Mouse (Mus musculus) cerebellum, adult 9-11 months (tissue): ENCODE results near the gene Gli1.

Experiments used
- DNase-seq: peaks from one replicate; pipeline ENCODE4 v3.0.0; 2022

Gli1 gene

GRCm38 (mm10) chr10:127343029-127343428 lies 1.3 kb upstream of the Gli1 start:
- no peak for DNase-seq

DNA sequence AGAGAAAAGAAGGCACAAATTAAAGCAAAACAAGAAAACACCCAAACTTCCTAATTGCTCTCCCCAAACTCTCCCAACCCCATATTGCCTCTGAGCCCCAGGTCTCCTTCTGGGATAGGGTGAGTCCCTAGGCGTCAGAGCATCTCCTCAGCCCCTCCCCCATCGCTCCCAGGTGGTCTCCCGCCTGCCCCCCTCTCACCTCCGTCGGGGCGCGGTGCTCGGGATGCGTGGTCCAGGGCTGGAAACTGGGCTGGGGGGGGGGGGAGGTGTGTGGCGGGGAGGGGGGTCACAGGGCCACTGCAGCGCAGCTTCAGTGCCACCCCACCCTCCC lies 449 bp downstream of the Gli1 start:
- no peak for DNase-seq

- no peak for DNase-seq
Observed at GRCm38 (mm10) chr10:127340577-127341359, 1.0 kb downstream of the Gli1 start.

DNA sequence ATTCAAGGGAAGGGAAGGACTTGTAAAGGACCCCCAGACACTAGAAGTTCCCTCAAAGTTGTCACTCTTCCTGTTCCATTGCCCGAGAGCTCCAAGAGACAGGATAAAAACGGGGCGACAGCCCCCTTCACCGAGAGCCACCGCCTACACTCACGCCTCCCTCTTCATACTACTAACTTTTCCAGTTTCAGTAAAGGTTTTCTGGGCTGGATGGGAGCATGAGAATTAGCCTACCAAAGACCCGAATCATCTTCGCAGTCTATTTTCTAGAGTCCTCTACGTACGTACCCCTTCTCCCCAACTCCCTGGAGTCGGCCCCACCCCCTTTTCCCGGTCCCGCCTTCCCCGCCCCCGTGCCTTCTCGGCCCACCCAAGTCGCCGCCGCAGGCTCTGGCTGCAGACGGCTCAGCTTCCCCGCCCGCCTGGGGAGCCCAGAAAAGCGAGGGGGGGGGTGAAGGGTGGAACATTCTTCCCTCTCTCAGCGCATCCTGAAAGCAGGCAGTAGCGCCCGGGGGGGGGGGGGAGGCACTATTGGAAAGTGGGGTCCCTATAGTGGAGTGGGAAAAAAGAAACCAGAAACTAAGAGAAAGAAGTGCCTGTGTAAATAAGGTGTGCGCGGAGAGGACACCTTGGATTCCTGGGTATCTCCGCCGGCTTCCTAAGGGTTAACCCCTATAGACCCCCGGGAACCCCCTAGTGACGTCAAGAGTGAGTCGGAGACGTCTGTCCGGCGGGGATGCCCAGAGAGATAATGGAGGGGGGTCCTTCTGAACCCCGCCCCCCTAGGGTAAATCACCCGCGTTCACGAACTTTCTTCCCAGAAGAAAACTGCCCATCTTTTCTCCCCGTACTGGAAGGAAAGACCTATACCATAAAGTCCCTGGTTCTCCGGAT lies 1.8 kb downstream of the Gli1 start:
- DNase-seq: no peak

DNA sequence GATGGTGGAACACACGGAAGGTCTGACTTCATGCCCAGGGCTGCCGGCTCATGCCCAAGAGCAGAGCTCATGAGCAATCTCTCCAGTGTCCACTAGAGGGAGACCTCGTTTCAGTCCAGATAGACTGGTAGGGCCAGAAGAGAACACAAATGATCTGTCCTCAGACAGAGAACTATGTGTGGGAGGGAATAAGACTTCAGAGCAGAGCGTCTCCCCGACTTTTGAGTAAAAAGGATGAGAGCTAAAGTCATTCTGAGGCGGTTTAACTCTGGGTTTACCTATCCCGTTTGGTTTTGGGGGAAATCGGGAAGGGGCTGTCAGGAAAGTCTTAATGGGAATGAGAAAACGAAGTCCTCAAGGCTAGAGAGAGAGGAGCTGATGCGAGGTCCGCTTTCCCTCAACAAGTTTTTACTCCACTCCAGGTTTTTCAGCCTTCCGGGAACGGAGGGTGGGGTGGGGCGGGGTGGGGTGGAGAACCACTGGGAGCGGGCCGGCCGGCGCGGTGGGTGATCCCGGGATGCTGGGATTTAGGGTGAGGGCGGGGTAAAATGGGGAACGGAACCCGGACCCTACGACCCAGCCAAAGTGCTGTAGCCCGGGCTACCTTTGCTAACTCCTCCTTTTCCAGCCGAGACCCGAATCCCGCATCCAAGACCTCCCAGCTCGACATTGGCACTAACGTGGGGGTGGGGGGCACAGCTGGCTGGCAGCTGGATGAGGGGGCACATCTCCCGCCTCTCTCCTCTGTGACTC lies 2.7 kb downstream of the Gli1 start:
- peak; percentile 88 for DNase-seq

- no peak for DNase-seq
Observed at GRCm38 (mm10) chr10:127337536-127338099, 4.2 kb downstream of the Gli1 start.

- no peak for DNase-seq
Observed at GRCm38 (mm10) chr10:127336952-127337351, 4.8 kb downstream of the Gli1 start.

DNA sequence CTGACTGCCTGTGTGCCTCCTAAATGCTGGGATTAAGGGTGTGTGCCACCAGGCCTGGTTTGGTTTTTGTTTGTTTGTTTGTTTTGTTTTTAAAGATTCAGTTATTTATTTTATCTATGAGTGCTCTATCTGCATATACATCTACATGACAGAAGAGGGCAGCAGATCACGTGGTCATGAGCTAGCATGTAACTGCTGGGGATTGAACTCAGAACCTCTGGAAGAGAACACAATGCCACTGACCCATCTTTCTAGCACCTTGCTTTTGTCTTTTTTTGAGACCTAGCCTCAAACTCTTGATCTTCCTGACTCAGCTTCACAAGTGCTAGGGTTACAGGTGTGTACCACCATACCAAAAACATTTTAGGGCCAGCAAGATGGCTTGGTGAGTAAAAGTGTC lies 6.5 kb downstream of the Gli1 start:
- no peak for DNase-seq

- no peak for DNase-seq
Observed at GRCm38 (mm10) chr10:127333152-127333551, 8.6 kb downstream of the Gli1 start.

GRCm38 (mm10) chr10:127332211-127332874 lies 9.4 kb downstream of the Gli1 start:
- DNase-seq: no peak

DNA sequence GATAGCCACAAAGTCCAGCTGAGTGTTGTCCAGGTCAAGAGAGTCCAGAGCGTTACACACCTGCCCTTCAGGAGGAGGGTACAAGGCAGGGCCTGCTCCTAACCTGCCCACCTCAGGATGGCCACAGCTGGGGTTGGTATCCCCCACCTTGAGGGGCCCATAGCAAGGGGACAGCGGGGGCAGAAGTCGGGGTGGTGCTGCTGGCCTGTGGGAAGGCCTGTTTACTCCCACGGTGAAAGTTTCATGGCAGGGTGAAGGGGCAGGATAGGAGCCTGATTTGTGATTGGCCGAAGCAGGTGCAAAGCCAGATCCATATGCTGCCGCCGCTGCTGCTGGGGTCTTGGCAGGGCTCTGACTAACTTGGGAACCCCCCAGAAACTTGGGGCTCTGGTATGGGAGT lies 11.6 kb downstream of the Gli1 start:
- no peak for DNase-seq

- DNase-seq: no peak
Observed at GRCm38 (mm10) chr10:127327461-127328145, 14.2 kb downstream of the Gli1 start.

- DNase-seq: no peak
Observed at GRCm38 (mm10) chr10:127326828-127327227, 14.9 kb downstream of the Gli1 start.

DNA sequence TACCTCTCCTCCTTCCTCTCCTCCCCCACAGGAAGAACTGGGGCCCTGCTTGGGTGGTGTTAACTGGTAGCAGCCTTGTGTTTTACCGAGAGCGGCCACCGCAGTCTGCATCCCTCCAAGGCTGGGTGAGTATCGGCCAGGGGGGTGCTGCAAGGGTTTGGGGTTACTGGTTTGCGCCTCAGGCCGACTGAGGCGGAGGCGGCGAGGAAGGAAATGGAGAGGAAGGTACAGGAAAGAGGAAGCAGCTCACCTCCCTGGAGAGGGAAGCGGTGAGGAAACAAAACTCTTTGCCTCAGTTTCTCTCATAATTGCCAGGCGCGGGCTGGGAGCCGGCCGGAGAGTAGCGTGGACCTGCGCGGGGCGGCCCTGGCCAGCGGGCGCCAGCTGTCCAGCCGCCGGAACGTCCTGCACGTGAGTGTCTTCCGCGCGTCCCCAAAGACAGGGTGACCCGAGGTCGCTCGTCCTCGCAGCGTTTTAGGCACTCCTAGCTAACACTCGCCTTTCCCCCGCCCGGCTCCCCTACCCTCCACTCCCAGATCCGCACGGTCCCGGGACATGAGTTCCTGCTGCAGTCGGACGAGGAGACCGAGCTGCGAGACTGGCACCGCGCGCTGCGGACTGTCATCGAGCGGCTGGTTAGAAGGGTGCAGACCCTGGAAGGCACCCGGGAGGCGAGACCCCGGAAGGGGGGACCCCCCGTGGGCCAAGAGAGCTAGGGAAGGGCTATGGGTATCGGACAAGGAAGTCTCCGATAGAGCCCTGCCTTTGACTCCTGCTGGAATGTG lies 15.6 kb downstream of the Gli1 start:
- no peak for DNase-seq

GRCm38 (mm10) chr10:127325454-127326016 lies 16.2 kb downstream of the Gli1 start:
- DNase-seq: no peak

GRCm38 (mm10) chr10:127324495-127324894 lies 17.3 kb downstream of the Gli1 start:
- DNase-seq: no peak

DNA sequence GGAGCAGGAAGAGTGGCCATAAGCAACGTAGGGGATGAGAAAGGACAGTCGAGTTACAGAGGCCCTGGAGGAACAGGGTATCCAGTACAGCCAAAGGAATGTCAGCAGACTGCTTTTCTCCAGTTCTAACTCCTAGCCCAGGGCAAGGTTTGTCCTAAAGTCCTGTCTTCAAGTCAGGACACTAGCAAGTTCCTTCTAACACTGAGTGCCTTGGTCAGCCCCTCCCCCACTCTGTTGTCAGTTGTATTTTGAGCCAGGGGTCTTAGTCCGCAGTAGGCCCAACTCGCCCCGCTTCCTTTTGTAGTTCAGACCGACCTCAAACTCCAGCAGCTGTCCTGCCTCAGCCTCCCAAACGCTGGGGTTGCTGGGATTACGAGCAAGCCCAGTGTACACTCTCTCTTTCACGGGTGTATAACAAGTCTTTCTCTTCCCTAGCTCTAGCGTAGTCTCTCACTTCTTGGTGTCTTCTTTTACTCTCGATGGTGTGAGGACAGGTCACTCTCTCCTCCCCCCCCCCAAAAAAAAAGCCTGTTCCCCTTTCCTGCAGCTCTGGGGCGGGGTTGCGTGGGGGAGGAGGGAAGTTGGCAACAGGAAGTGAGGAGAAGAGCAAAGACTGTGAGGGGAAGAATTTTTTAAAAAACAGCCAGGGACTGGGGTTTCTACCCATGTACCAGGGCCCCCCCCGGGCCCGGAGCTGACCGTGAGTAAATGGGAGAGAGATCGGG lies 18.5 kb downstream of the Gli1 start:
- no peak for DNase-seq

DNA sequence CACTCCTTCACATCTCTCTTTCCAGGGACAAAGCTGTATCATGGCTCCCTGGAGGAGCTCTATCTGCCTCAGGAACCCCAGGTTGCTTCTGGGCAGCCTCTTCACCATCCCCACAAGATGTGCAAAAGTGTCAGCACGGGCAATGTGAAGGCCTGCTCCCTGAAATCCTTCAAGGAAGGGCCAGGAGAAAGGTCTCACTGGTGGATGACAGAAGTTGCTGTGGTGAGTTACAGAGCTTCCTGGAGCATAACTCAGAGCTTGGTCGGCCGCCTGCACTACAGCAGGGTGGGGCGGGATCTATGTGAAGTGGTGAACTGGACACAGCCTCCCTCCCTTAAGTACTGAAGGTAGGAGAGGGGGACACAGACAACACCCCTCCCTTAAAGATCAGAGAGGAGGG lies 19.1 kb downstream of the Gli1 start:
- no peak for DNase-seq

DNA sequence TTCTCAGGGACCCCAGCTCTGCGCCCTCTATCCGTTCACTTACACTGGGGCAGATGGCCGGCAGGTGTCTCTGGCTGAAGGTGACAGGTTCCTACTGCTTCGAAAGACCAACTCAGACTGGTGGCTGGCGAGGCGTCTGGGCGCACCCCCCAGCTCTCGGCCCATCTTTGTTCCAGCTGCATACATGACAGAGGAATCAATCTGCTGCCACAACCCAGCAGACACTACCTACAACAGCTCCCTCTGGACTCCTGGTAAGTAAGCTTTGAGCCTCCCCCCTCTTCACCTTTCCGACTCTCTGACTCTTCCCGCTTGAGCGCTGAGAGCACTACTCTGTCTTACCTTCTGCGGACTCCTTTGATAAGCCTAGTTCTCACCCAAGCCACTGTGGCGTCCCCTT lies 19.6 kb downstream of the Gli1 start:
- no peak for DNase-seq

DNA sequence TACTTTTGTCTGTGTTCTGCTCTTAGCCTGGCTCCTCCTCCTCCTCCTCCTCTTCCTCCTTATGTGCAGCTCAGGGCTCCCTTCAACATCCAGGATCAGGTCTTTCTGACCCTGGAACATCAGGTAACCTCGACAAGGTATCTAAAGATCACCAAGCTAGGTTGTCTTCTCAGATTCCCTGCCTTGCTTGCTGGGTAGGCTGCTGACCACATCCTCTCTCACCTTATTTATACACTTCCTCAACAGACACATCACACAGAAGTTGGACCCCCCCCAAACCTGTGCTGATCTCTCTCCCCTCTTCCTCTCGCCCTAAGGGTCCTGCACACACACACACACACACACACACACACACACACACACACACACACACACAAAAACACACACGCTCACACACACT lies 20.2 kb downstream of the Gli1 start, which contains the start of gene Arhgap9:
Gene Arhgap9, plus strand, starts transcription at position 344 of the 400 bp plus-strand sequence.
- DNase-seq: no peak
